23 mouse cellular contexts compared by ENCODE assay signal in the genomic region with DNA sequence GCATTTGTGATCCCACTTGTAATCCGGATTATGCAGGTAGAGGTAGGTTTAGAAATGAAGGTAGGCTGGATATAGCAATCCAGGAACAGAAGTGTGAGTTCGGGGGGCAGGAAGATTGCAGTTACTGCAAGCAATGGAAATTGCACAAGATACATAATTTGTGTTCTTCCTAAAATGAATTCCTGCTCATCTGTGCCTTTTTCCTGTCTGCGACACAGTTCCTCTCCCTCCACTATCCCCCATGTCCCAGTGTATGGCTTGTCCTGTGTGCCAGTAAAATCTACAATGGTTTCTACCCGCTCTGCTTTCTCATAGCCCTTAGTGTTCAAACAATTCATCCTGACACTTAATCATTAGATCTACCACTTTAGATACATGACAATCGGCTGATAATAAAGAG. TPM values are rescaled to one million over a fixed set of nuclear protein-coding genes. Genes with fewer than 3 reads are reported as not detected.
"Had no signal": no experiment of that assay in that cellular context is flagged by ENCODE, and none has a peak within 500 bp of the region (broad histone marks: within the 10 kb centered on the region; RNA-seq: fewer than 3 reads in every experiment).

No protein-coding gene starts in this region.

- ATAC-seq: hindbrain, postnatal 0 days; intestine, embryonic 16.5 days had no signal

- H3K27me3 ChIP-seq: heart, embryonic 12.5 days; hindbrain, embryonic 13.5 days; hindbrain, embryonic 15.5 days; kidney, embryonic 15.5 days; limb, embryonic 12.5 days; liver, embryonic 13.5 days had no signal

- DNase-seq: gastrocnemius, adult 2 months; gastrocnemius, postnatal 10 days; gastrocnemius, postnatal 25 days; heart, adult 18-20 months; heart, postnatal 10 days; kidney, adult 11 months; kidney, adult 2 months; kidney, adult 9 months; kidney, postnatal 14 days; kidney, postnatal 36 days; liver; liver, embryonic 13.5 days had no signal

- H3K4me3 ChIP-seq: gastrocnemius, adult 2 months; heart, embryonic 10.5 days; heart, embryonic 12.5 days; hindbrain, embryonic 13.5 days; hindbrain, embryonic 15.5 days; kidney, embryonic 15.5 days; layer of hippocampus, adult 2 months; left cerebral cortex, adult 2 months; limb, embryonic 10.5 days; limb, embryonic 12.5 days; liver, embryonic 13.5 days had no signal

- H3K36me3 ChIP-seq: heart, embryonic 10.5 days; heart, embryonic 12.5 days; hindbrain, embryonic 13.5 days; hindbrain, embryonic 15.5 days; kidney, embryonic 15.5 days; limb, embryonic 10.5 days; limb, embryonic 12.5 days; liver, embryonic 13.5 days had no signal

RNA-seq across cellular contexts. Expression of gene Stat4, which starts 41.7 kb away (rescaled TPM):
- total RNA-seq: gastrocnemius, postnatal 25 days had no signal
